Mouse (Mus musculus): Measurements from ENCODE around the gene Ttc8. TPM values are rescaled to one million over a fixed set of nuclear protein-coding genes. Genes with fewer than 3 reads are reported as not detected.

Ttc8 gene
- 25.0 and 25.2 TPM in 2 replicates for polyA plus RNA-seq (2012; rRNA removed)

DNA sequence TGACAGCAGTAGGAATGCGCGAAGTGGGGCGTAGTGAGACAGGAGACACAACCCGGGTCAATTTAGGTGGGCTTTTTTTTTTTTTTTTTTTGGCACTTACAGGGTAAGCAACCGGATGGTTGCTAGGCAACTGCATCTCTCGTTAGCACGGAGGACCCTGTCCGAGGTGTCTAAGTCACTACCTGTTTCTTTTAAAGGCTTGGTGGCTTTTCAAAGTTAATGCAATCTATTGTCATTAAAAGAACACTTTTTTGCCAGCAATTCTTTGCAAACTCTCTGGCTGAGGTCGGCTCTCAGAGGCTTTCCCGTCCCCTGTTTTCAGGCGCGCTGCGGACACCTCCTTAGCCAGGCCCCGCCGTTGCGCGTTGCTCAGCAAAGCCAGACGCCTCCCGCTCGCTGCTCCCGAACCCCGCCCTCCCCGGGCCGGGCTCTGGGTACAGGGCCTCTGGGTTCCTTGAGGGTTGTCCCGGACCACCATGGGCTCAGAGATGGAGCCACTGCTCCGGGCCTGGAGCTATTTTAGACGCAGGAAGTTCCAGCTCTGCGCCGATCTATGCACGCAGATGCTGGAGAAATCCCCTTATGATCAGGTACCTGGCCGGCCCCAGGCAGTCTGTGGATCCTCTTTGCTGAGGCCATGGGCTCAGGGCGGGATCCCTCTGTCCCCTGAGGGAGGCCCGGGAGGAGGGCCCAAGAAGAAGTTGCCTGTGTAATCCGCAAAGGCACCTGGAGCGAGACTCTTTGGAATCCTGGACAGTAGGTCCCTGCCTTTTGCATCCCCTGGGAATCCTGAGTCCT is at the start of gene Ttc8:
TSS of gene Ttc8 (plus strand) at position 381 of the 798 bp plus-strand sequence.

GRCm38 (mm10) chr12:98900881-98901801 is 19.2 kb upstream of the Ttc8 start, which contains the start of gene Eml5:
Gene Eml5, minus strand, starts transcription at chr12:98901484.

Other genes with a start within 250 kb of the Ttc8 start
- 22.0 and 43.0 TPM in 2 replicates for gene Ptpn21, start 183.2 kb upstream of the Ttc8 start, polyA plus RNA-seq (2012; rRNA removed)
- 38.9 and 43.1 TPM in 2 replicates for gene Zc3h14, start 173.6 kb upstream of the Ttc8 start, polyA plus RNA-seq (2012; rRNA removed)
- 1.7 and 3.3 TPM in 2 replicates for gene Eml5, start 19.1 kb upstream of the Ttc8 start, polyA plus RNA-seq (2012; rRNA removed)

All from ovary, adult 2 months (tissue).